Mouse (Mus musculus): ENCODE data around the gene Tmem178b.

DNA sequence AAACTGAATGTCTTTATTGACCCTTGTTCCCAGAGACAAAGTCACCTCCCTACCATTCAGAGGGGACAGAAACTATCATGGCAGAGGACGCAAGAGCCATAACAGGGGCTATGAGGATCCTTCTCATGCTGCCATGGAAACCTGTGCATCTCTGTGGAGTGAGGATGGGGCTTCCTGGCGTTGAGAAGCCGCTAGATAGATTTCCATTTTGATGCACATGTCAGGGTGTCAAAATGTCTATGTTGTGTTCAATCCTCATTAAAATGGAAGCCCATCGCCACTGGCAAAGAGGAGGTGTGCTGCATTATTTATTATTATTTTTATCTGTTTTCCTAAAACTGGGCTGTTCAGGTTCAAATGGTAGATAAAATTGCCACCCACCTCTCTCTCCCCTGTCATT is 307.5 kb downstream of the Tmem178b start:
- TF ChIP-seq CTCF (IDR thresholded peaks at IDR 0.05; ENCODE audit: extremely low read depth, insufficient read length, insufficient replicate concordance, low read depth, low read length) (no peak), POLR2A (IDR thresholded peaks at IDR 0.05; ENCODE audit: low read depth, low read length) (no peak)

All from small intestine, adult 2 months (tissue).